Comparison of ENCODE assay signal across 27 mouse cellular contexts in genomic region chr15:11844115-11844514, GRCm38 (mm10).
"Had no signal": no experiment of that assay in that cellular context is flagged by ENCODE, and none has a peak within 500 bp of the region (broad histone marks: within the 10 kb centered on the region; RNA-seq: fewer than 3 reads in every experiment).

No protein-coding gene starts in this region.

- H3K27ac ChIP-seq: embryonic facial prominence, embryonic 10.5 days; embryonic facial prominence, embryonic 12.5 days; embryonic facial prominence, embryonic 13.5 days; embryonic facial prominence, embryonic 15.5 days; forebrain, embryonic 10.5 days; forebrain, embryonic 12.5 days; forebrain, embryonic 13.5 days; forebrain, embryonic 15.5 days; gastrocnemius, adult 2 months; heart, adult 2 months had no signal

- H3K4me1 ChIP-seq: forebrain, embryonic 12.5 days; forebrain, embryonic 13.5 days; forebrain, embryonic 15.5 days had no signal

- H3K9me3 ChIP-seq: embryonic facial prominence, embryonic 10.5 days; embryonic facial prominence, embryonic 12.5 days; embryonic facial prominence, embryonic 13.5 days; embryonic facial prominence, embryonic 15.5 days; forebrain, embryonic 10.5 days; forebrain, embryonic 12.5 days; forebrain, embryonic 13.5 days; forebrain, embryonic 15.5 days had no signal

- H3K36me3 ChIP-seq: embryonic facial prominence, embryonic 10.5 days; embryonic facial prominence, embryonic 12.5 days; embryonic facial prominence, embryonic 13.5 days; embryonic facial prominence, embryonic 15.5 days; forebrain, embryonic 10.5 days; forebrain, embryonic 12.5 days; forebrain, embryonic 15.5 days had no signal

- H3K27me3 ChIP-seq: embryonic facial prominence, embryonic 12.5 days; embryonic facial prominence, embryonic 13.5 days; embryonic facial prominence, embryonic 15.5 days; forebrain, embryonic 12.5 days; forebrain, embryonic 13.5 days; forebrain, embryonic 15.5 days had no signal

- ATAC-seq: forebrain, embryonic 13.5 days; forebrain, embryonic 14.5 days; forebrain, embryonic 15.5 days; forebrain, embryonic 16.5 days; forebrain, postnatal 0 days had no signal

- H3K4me3 ChIP-seq: embryonic facial prominence, embryonic 10.5 days; embryonic facial prominence, embryonic 12.5 days; embryonic facial prominence, embryonic 13.5 days; embryonic facial prominence, embryonic 15.5 days; erythroblast, embryonic 14.5 days; forebrain, embryonic 10.5 days; forebrain, embryonic 12.5 days; forebrain, embryonic 13.5 days; forebrain, embryonic 15.5 days; gastrocnemius, adult 2 months; heart, adult 2 months had no signal

- DNase-seq: cerebellum, adult 8-10 months; cerebellum, adult 9-10 months; cerebellum, adult 9-11 months; cerebellum, postnatal 10 days; cerebellum, postnatal 14 days; cerebellum, postnatal 25 days; cerebellum, postnatal 36 days; embryo, embryonic 11 days; forebrain, postnatal 0 days; gastrocnemius, adult 2 months; gastrocnemius, postnatal 10 days; gastrocnemius, postnatal 14 days; gastrocnemius, postnatal 25 days; gastrocnemius, postnatal 36 days; heart, adult 18-20 months; heart, adult 2 months had no signal
